Mouse (Mus musculus) kidney, adult 2 months (tissue): ENCODE results near the gene Srr.

Experiments used
- CTCF ChIP-seq: fragments of 200-500 bp; conservative IDR thresholded peaks from 2 replicates; pipeline ENCODE4 v1.5.1; 2011; ENCODE audit warnings: low read depth, mild to moderate bottlenecking, control low read depth, low read length, moderate library complexity, mixed read lengths; ENCODE audit not compliant: insufficient read depth, insufficient read length
- POLR2A ChIP-seq: fragments of 200-500 bp; IDR thresholded peaks from one replicate; pipeline ENCODE4 v1.6.1; 2011; ENCODE audit warnings: low read depth, low read length, control low read depth

DNA sequence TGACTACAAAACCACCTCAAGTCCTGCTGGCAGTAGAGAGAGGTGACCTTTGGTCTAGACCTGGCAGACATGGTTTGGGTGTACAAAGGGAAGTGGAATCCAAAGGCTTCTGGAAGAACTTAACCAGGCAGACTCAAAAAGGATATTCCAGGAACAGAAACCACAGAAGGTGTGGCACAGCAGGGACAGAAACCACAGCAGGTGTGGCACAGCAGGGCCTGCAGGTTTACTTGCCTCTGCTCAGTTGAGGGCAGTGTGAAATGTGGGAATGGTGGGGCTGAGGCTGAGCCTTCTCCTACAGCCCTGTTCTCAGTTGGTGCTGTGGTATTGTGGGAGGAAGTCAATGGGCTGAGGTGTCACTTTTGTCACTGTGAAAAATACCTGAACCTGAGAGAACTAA lies 29.2 kb upstream of the Srr start:
- TF ChIP-seq CTCF: no peak
- TF ChIP-seq POLR2A: no peak
